Mouse (Mus musculus) lung, postnatal 0 days (tissue): ENCODE measurements around the gene Cish. TPM values are rescaled to one million over a fixed set of nuclear protein-coding genes. Genes with fewer than 3 reads are reported as not detected.

Experiments
- ATAC-seq: fragments of 200-750 bp; cut with Nextera tagmentation; 2 replicates; pipeline ENCODE4 v1.8.0; 2017; ENCODE audit warnings: moderate library complexity
- DNase-seq: peaks from one replicate; pipeline ENCODE4 v3.0.0-alpha.2; 2016; ENCODE audit warnings: low spot score
- H3K27ac ChIP-seq: fragments of 300-500 bp; sonication (generic); 2 replicates; pipeline ENCODE4 v1.5.1; 2014; ENCODE audit warnings: antibody characterized with exemption, mild to moderate bottlenecking, low read length, mixed read lengths
- H3K27me3 ChIP-seq: fragments of 300-500 bp; sonication (generic); replicated peaks from 2 replicates; pipeline ENCODE4 v1.6.1; 2014; ENCODE audit warnings: low read length, mixed read lengths; ENCODE audit not compliant: insufficient read depth
- H3K36me3 ChIP-seq: fragments of 300-500 bp; sonication (generic); 2 replicates; pipeline ENCODE4 v1.6.1; 2014; ENCODE audit warnings: low read length, mixed read lengths; ENCODE audit not compliant: insufficient read depth
- H3K4me1 ChIP-seq: fragments of 300-500 bp; sonication (generic); 2 replicates; pipeline ENCODE4 v1.6.1; 2014; ENCODE audit warnings: antibody characterized with exemption, low read depth, low read length, mixed read lengths; ENCODE audit not compliant: insufficient read depth
- H3K4me2 ChIP-seq: fragments of 300-500 bp; sonication (generic); replicated peaks from 2 replicates; pipeline ENCODE4 v1.6.1; 2014; ENCODE audit warnings: low read depth, mild to moderate bottlenecking, low read length, moderate library complexity, mixed read lengths
- H3K4me3 ChIP-seq: fragments of 300-500 bp; sonication (generic); 2 replicates; pipeline ENCODE4 v1.5.1; 2014; ENCODE audit warnings: low read depth, low read length
- H3K9ac ChIP-seq: fragments of 300-500 bp; sonication (generic); replicated peaks from 2 replicates; pipeline ENCODE4 v1.6.1; 2014; ENCODE audit warnings: low read depth, mild to moderate bottlenecking
- H3K9me3 ChIP-seq: fragments of 300-500 bp; sonication (generic); 2 replicates; pipeline ENCODE4 v1.6.1; 2016; ENCODE audit warnings: low read length, mixed read lengths
- CTCF ChIP-seq: IDR thresholded peaks from 2 replicates; pipeline ENCODE4 v1.5.1; 2016; ENCODE audit warnings: antibody characterized with exemption, mild to moderate bottlenecking
- EP300 ChIP-seq: IDR thresholded peaks from 2 replicates; pipeline ENCODE4 v1.6.1; 2016; ENCODE audit warnings: antibody characterized with exemption, mild to moderate bottlenecking, control low read depth
- WGBS: fragments of 180-500 bp; shearing (Covaris S2); extraction: QIAGEN DNeasy Blood & Tissue Kit; methylation state at CpG from one replicate; pipeline ENCODE4 v1.1.7; 2014; 5-methylcytosine and 5-hydroxymethylcytosine counted together
- polyA plus RNA-seq: library from polyadenylated mRNA; unstranded; fragments of >200 nt; fragmentation: Nextera tagmentation; extraction: Ambion mirVana; gene quantifications from 2 replicates; pipeline ENCODE4 v1.2.1, GENCODE M21; 2015

Gene Cish
- polyA plus RNA-seq, 1 experiment from 2014 or later = 49.2 TPM

GRCm38 (mm10) chr9:107299783-107300182 is 4.0 kb downstream of the Cish start:
- 69% methylated on average over 7 of the region's 7 CpGs for WGBS
- DNase-seq = no peak
- Histone ChIP-seq H3K4me3 (peak overlapping the region; percentile 78; the same call in 1 of the 2 replicates), H3K9me3 (no peaks in the 10 kb centered on the region), H3K27ac (peak overlapping the region; percentile 98), H3K4me2 (peak overlapping the region; percentile 76), H3K9ac (peak overlapping the region; percentile 19; the same call in 1 of the 2 replicates), H3K4me1 (peaks cover 25% of the 10 kb centered on the region; the same call in 1 of the 2 replicates), H3K27me3 (no peaks in the 10 kb centered on the region), H3K36me3 (peaks cover 19% of the 10 kb centered on the region)
- TF ChIP-seq CTCF (no peak), EP300 (no peak)
- no peak for ATAC-seq

- WGBS = 90% methylated on average over 30 of the region's 30 CpGs
- TF ChIP-seq CTCF (no peak), EP300 (no peak)
- ATAC-seq = no peak
- peak overlapping the region; percentile 98; the same call in 1 of the 2 replicates for H3K27ac ChIP-seq
- H3K27me3 ChIP-seq = no peaks in the 10 kb centered on the region
- H3K9me3 ChIP-seq = no peaks in the 10 kb centered on the region
- no peak overlapping the region for H3K4me3 ChIP-seq
- H3K4me2 ChIP-seq = peak overlapping the region; percentile 76
- H3K9ac ChIP-seq = no peak overlapping the region
- peaks cover 27% of the 10 kb centered on the region for H3K4me1 ChIP-seq
- H3K36me3 ChIP-seq = peaks cover 19% of the 10 kb centered on the region
- no peak for DNase-seq
These were observed 4.6 kb downstream of the Cish start for GRCm38 (mm10) chr9:107300224-107300973.

GRCm38 (mm10) chr9:107301554-107302331 is 5.9 kb downstream of the Cish start:
- peak overlapping the region; percentile 17 for H3K4me2 ChIP-seq

GRCm38 (mm10) chr9:107302592-107302991 is 6.8 kb downstream of the Cish start:
- no peak overlapping the region for H3K9ac ChIP-seq
- peaks cover 19% of the 10 kb centered on the region for H3K36me3 ChIP-seq
- WGBS = 42% methylated on average over 7 of the region's 7 CpGs
- no peak overlapping the region for H3K4me2 ChIP-seq
- TF ChIP-seq EP300 (peak; percentile 81), CTCF (no peak)
- ATAC-seq = 0 out of 2 replicates have a peak, but pooled peaks have one; percentile 4
- peaks cover 33% of the 10 kb centered on the region for H3K4me1 ChIP-seq
- H3K27ac ChIP-seq = peak overlapping the region; percentile 70
- H3K4me3 ChIP-seq = no peak overlapping the region
- no peaks in the 10 kb centered on the region for H3K9me3 ChIP-seq
- no peaks in the 10 kb centered on the region for H3K27me3 ChIP-seq
- DNase-seq = peak; percentile 54

More at GRCm38 (mm10) chr9:107301554-107302331, 5.9 kb downstream of the Cish start:
- Histone ChIP-seq H3K9me3 (no peaks in the 10 kb centered on the region), H3K27me3 (no peaks in the 10 kb centered on the region), H3K9ac (no peak overlapping the region), H3K36me3 (peaks cover 19% of the 10 kb centered on the region), H3K4me1 (peaks cover 28% of the 10 kb centered on the region), H3K27ac (peak overlapping the region; percentile 70), H3K4me3 (no peak overlapping the region)
- peak; percentile 62 for DNase-seq
- 64% methylated on average over 17 of the region's 17 CpGs for WGBS
- ATAC-seq = peak; percentile 23
- TF ChIP-seq CTCF (no peak), EP300 (peak; percentile 93)

GRCm38 (mm10) chr9:107303121-107303820 is 7.4 kb downstream of the Cish start:
- no peak for DNase-seq
- H3K9ac ChIP-seq = no peak overlapping the region
- H3K9me3 ChIP-seq = no peaks in the 10 kb centered on the region
- no peak overlapping the region for H3K4me2 ChIP-seq
- TF ChIP-seq CTCF (no peak), EP300 (no peak)
- no peaks in the 10 kb centered on the region for H3K27me3 ChIP-seq
- H3K4me3 ChIP-seq = no peak overlapping the region
- peaks cover 19% of the 10 kb centered on the region for H3K36me3 ChIP-seq
- ATAC-seq = no peak
- peaks cover 35% of the 10 kb centered on the region for H3K4me1 ChIP-seq
- peak overlapping the region; percentile 70 for H3K27ac ChIP-seq
- 53% methylated on average over 9 of the region's 9 CpGs for WGBS

GRCm38 (mm10) chr9:107303900-107304299 is 8.1 kb downstream of the Cish start:
- TF ChIP-seq EP300 = no peak
- TF ChIP-seq CTCF = no peak
- Histone ChIP-seq H3K27me3 (no peaks in the 10 kb centered on the region), H3K36me3 (peaks cover 19% of the 10 kb centered on the region), H3K4me2 (no peak overlapping the region), H3K9me3 (no peaks in the 10 kb centered on the region), H3K9ac (no peak overlapping the region), H3K4me3 (no peak overlapping the region), H3K27ac (no peak overlapping the region), H3K4me1 (peaks cover 36% of the 10 kb centered on the region)
- WGBS = 79% methylated on average over 5 of the region's 5 CpGs
- DNase-seq (no peak), ATAC-seq (no peak)
